13 mouse cellular contexts compared by ENCODE assay signal in genomic region chr16:12234289-12234688, GRCm38 (mm10).
DNase-seq lines count a peak whose midpoint lies in the region; ATAC-seq lines count a peak whose summit lies in the region.
"Had no signal": no experiment of that assay in that cellular context is flagged by ENCODE, and none has a peak within 500 bp of the region (broad histone marks: within the 10 kb centered on the region; RNA-seq: fewer than 3 reads in every experiment).

No protein-coding gene starts in this region.

- no peaks in the 10 kb centered on the region for H3K36me3 ChIP-seq in midbrain, embryonic 14.5 days (ENCODE audit: control insufficient read depth, insufficient read depth, low read length)
- H3K36me3 ChIP-seq in midbrain, embryonic 16.5 days (ENCODE audit: control insufficient read depth, insufficient read depth, low read length) = no peaks in the 10 kb centered on the region
- H3K36me3 ChIP-seq: forebrain, embryonic 12.5 days had no signal

- no peak overlapping the region for H3K27ac ChIP-seq in midbrain, embryonic 14.5 days (replicated peaks; ENCODE audit: low read depth, low read length)
- no peak overlapping the region for H3K27ac ChIP-seq in midbrain, embryonic 16.5 days (ENCODE audit: low read length)
- H3K27ac ChIP-seq: forebrain, embryonic 12.5 days; liver, embryonic 14.5 days had no signal

- no peak for ATAC-seq in midbrain, embryonic 14.5 days (ENCODE audit: low FRiP score, low TSS enrichment)
- ATAC-seq in midbrain, embryonic 16.5 days = no peak
- no peak for ATAC-seq in frontal cortex, adult (ENCODE audit: low TSS enrichment)
- ATAC-seq: inflammation-experienced regulatory T-cells, adult 6 months had no signal

- no peaks in the 10 kb centered on the region for H3K4me1 ChIP-seq in midbrain, embryonic 14.5 days (ENCODE audit: control insufficient read depth, insufficient read depth, low read length)
- H3K4me1 ChIP-seq in midbrain, embryonic 16.5 days (ENCODE audit: control insufficient read depth, insufficient read depth, low read length) = no peaks in the 10 kb centered on the region
- H3K4me1 ChIP-seq: forebrain, embryonic 12.5 days had no signal

- no peaks in the 10 kb centered on the region for H3K27me3 ChIP-seq in midbrain, embryonic 14.5 days (ENCODE audit: control insufficient read depth, insufficient read depth, low read length)
- no peaks in the 10 kb centered on the region for H3K27me3 ChIP-seq in midbrain, embryonic 16.5 days (ENCODE audit: control insufficient read depth, insufficient read depth, low read depth, low read length)
- H3K27me3 ChIP-seq: forebrain, embryonic 12.5 days had no signal

- no peak overlapping the region for H3K4me2 ChIP-seq in midbrain, embryonic 14.5 days (ENCODE audit: low read length)
- no peak overlapping the region for H3K4me2 ChIP-seq in midbrain, embryonic 16.5 days (ENCODE audit: low read length)
- H3K4me2 ChIP-seq: forebrain, embryonic 12.5 days had no signal

- DNase-seq in embryo, embryonic 10.5 days (ENCODE audit: low spot score) = peak; percentile 8
- DNase-seq in embryo, embryonic 10 days (ENCODE audit: low spot score) = no peak
- DNase-seq in midbrain, embryonic 14.5 days = peak; percentile 8
- peak; percentile 39 for DNase-seq in kidney, postnatal 10 days
- no peak for DNase-seq in spleen, adult 12 weeks (ENCODE audit: low spot score)
- DNase-seq in frontal cortex, postnatal 10 days (ENCODE audit: low spot score in 2 of 2) = no peak
- DNase-seq: cerebellum, adult 8-10 months; right cerebral cortex, postnatal 14 days had no signal

- no peak overlapping the region for H3K9ac ChIP-seq in midbrain, embryonic 14.5 days (replicated peaks; ENCODE audit: low read length)
- H3K9ac ChIP-seq in midbrain, embryonic 16.5 days (ENCODE audit: low read depth, low read length) = no peak overlapping the region
- H3K9ac ChIP-seq: forebrain, embryonic 12.5 days; liver, embryonic 14.5 days had no signal

- H3K9me3 ChIP-seq in midbrain, embryonic 14.5 days (ENCODE audit: control insufficient read depth, low read length) = no peaks in the 10 kb centered on the region
- H3K9me3 ChIP-seq in midbrain, embryonic 16.5 days (replicated peaks; ENCODE audit: control insufficient read depth, low read length, poor library complexity, severe bottlenecking) = no peaks in the 10 kb centered on the region
- H3K9me3 ChIP-seq: forebrain, embryonic 12.5 days had no signal

- no peak overlapping the region for H3K4me3 ChIP-seq in midbrain, embryonic 14.5 days (replicated peaks; ENCODE audit: low read depth, low read length)
- H3K4me3 ChIP-seq in midbrain, embryonic 16.5 days (ENCODE audit: low read depth, low read length) = no peak overlapping the region
- H3K4me3 ChIP-seq: forebrain, embryonic 12.5 days had no signal

- WGBS in midbrain, embryonic 14.5 days = 74% methylated on average over 2 of the region's 2 CpGs
- 56% methylated on average over 2 of the region's 2 CpGs for WGBS in midbrain, embryonic 16.5 days

Comparison
In these comparisons a context has a peak if more than half of its experiments do, and no peak if none do; other contexts are left out.
1. DNase-seq: peak in embryo, embryonic 10.5 days (single experiment), midbrain, embryonic 14.5 days (single experiment) and kidney, postnatal 10 days (single experiment); none in embryo, embryonic 10 days (single experiment), spleen, adult 12 weeks (single experiment) and frontal cortex, postnatal 10 days (0 of 2).